Mouse (Mus musculus): ENCODE measurements at regions not wholly inside any gene's neighbourhood (a gene's known extent, or its start where the extent isn't known, plus 50 kb on each side); places are given as distances from the start of the nearest gene placed in this dataset.

- no peak for TF ChIP-seq EP300 (IDR thresholded peaks at IDR 0.05; ENCODE audit: insufficient read depth, low read depth, low read length)
- TF ChIP-seq CTCF (IDR thresholded peaks at IDR 0.05): no peak
- no peak for TF ChIP-seq POLR2A (IDR thresholded peaks at IDR 0.05; ENCODE audit: insufficient read depth, low read depth, low read length)
Observed at GRCm38 (mm10) chr4:50025356-50025755, 179.8 kb upstream of the Grin3a start.
